Mouse (Mus musculus) embryonic facial prominence, embryonic 11.5 days (tissue): Measurements from ENCODE around the gene Gm20605. TPM values are rescaled to one million over a fixed set of nuclear protein-coding genes. Genes with fewer than 3 reads are reported as not detected.

Experiments used
- ATAC-seq: fragments of 200-750 bp; cut with Nextera tagmentation; replicated peaks from 2 replicates; pipeline ENCODE4 v1.8.0; 2017; ENCODE audit warnings: low read depth; ENCODE audit not compliant: insufficient number of reproducible peaks, low FRiP score, low TSS enrichment
- DNase-seq: peaks from one replicate; pipeline ENCODE4 v3.0.0-alpha.2; 2015; ENCODE audit warnings: low spot score
- H3K27ac ChIP-seq: fragments of 300-500 bp; sonication (generic); replicated peaks from 2 replicates; pipeline ENCODE4 v1.5.1; 2014; ENCODE audit warnings: mild to moderate bottlenecking, low read depth, low read length, control low read depth
- H3K27me3 ChIP-seq: fragments of 300-500 bp; sonication (generic); 2 replicates; pipeline ENCODE4 v1.6.1; 2014; ENCODE audit warnings: mild to moderate bottlenecking, low read length, moderate library complexity, mixed read lengths; ENCODE audit not compliant: control insufficient read depth, insufficient read depth
- H3K36me3 ChIP-seq: fragments of 300-500 bp; sonication (generic); replicated peaks from 2 replicates; pipeline ENCODE4 v1.6.1; 2014; ENCODE audit warnings: low read depth, mild to moderate bottlenecking, low read length, moderate library complexity, mixed read lengths; ENCODE audit not compliant: control insufficient read depth, insufficient read depth
- H3K4me1 ChIP-seq: fragments of 300-500 bp; sonication (generic); 2 replicates; pipeline ENCODE4 v1.6.1; 2014; ENCODE audit warnings: low read length, mixed read lengths; ENCODE audit not compliant: control insufficient read depth, insufficient read depth
- H3K4me2 ChIP-seq: fragments of 300-500 bp; sonication (generic); 2 replicates; pipeline ENCODE4 v1.6.1; 2014; ENCODE audit warnings: low read depth, mild to moderate bottlenecking, control low read depth, low read length, moderate library complexity
- H3K4me3 ChIP-seq: fragments of 300-500 bp; sonication (generic); 2 replicates; pipeline ENCODE4 v1.5.1; 2014; ENCODE audit warnings: low read depth, low read length, control low read depth
- H3K9ac ChIP-seq: fragments of 300-500 bp; sonication (generic); replicated peaks from 2 replicates; pipeline ENCODE4 v1.6.1; 2014; ENCODE audit warnings: mild to moderate bottlenecking, control low read depth, low read length
- H3K9me3 ChIP-seq: fragments of 300-500 bp; sonication (generic); replicated peaks from 2 replicates; pipeline ENCODE4 v1.6.1; 2016; ENCODE audit warnings: mild to moderate bottlenecking, low read length, inconsistent platforms, mixed read lengths; ENCODE audit not compliant: control insufficient read depth
- WGBS: fragments of 180-500 bp; shearing (Covaris S2); extraction: QIAGEN DNeasy Blood & Tissue Kit; methylation state at CpG from one replicate; pipeline ENCODE4 v1.1.7; 2014; 5-methylcytosine and 5-hydroxymethylcytosine counted together
- polyA plus RNA-seq: library from polyadenylated mRNA; unstranded; fragments of >200 nt; fragmentation: Nextera tagmentation; extraction: Ambion mirVana; gene quantifications from 2 replicates; pipeline ENCODE4 v1.2.1, GENCODE M21; 2014

Gm20605 gene
- 3.7 and 4.8 TPM in 2 replicates for polyA plus RNA-seq

DNA sequence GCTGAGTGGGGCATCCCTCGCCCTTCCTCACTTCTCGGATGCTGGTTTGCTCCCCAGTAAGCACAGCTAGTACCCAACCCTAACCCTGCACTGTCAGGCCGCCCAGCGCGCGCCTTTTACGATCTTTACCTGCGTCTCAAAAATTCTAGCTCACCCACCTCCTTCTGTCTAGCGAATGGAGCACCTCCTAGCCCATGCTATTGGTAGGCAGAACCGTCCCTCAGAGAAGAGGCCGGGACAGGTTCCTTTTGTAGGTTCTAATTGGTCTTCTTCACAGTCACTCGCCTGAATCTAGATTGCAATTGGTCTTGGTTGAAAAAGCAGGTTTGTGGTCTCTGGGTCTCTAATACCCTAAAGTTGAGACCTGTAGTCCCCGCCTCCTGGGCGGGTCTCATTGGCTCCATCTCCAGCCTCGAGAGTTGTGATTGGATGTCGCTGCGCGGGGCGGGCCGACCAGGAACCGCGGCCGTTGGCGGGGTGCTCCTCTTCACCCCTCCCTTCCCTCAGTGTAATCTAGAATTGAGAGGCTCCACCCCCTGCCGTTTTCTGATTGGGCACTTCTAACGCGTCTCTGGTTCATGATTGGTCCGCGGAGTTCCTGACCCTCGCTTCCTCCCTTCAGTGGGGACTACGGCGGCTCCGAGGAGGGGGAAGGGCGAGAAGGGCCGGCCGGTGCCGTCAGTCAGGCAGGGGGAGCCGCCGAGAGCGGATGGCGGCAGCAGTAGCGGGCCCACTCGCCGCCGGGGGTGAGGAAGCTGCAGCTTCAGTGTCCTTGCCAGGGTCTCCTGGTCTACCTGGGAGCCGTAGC, at the start of gene Gm20605, which contains the start of the genes Fbxo24 and Lrch4:
Gene Gm20605 (plus strand): TSS at position 678 of the 808 bp plus-strand sequence.
Gene Fbxo24 (minus strand): TSS at position 505 of the 808 bp plus-strand sequence.
Gene Lrch4 (plus strand): TSS at position 624 of the 808 bp plus-strand sequence.
- under 1% methylated on average over 41 of the region's 46 CpGs for WGBS
- peaks cover 10% of the 10 kb centered on the region for H3K4me1 ChIP-seq

DNA sequence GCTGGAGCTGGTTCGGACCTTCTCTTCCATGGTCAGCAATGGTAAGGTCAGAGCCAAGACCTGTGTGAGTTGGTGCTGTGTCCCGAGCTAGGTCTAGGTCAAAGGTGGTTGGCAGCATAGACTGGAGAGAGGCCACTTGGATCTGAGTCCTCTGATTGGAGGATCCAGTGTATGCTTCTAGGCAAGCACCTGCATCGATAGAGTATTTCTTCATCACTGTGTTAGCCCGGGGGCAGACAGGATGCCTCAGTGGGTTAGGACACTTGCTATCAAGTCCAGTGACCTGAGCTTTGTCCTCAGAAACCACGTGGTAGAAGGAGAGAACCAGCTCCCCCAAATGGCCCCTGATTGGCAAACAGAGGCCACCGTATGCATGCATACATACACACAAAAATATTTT, 48.7 kb upstream of the Gm20605 start:
- peaks cover 5% of the 10 kb centered on the region; the same call in 1 of the 2 replicates for H3K4me1 ChIP-seq
- H3K36me3 ChIP-seq: no peaks in the 10 kb centered on the region
- 0 out of 2 replicates have a peak, but pooled peaks cover 3% of the 10 kb centered on the region for H3K27me3 ChIP-seq
- no peak overlapping the region for H3K9ac ChIP-seq
- no peak for ATAC-seq
- 81% methylated on average over 6 of the region's 6 CpGs for WGBS
- no peak overlapping the region for H3K27ac ChIP-seq
- no peaks in the 10 kb centered on the region for H3K9me3 ChIP-seq
- DNase-seq: no peak
- H3K4me3 ChIP-seq: no peak overlapping the region
- no peak overlapping the region for H3K4me2 ChIP-seq

More for the DNA sequence above, at the start of gene Gm20605, which contains the start of the genes Fbxo24 and Lrch4:
- no peaks in the 10 kb centered on the region for H3K27me3 ChIP-seq
- peak within 1 kb of the TSS; percentile 86 for H3K4me2 ChIP-seq
- ATAC-seq (peak; percentile 95), DNase-seq (peak; percentile 100)
- no peaks in the 10 kb centered on the region for H3K9me3 ChIP-seq
- H3K9ac ChIP-seq: peak within 1 kb of the TSS; percentile 81
- 0 out of 2 replicates have a peak, but pooled peaks cover under 1% of the 10 kb centered on the region for H3K36me3 ChIP-seq
- peak within 1 kb of the TSS; percentile 93 for H3K4me3 ChIP-seq
- peak within 1 kb of the TSS; percentile 92 for H3K27ac ChIP-seq

GRCm38 (mm10) chr5:137582702-137583101, 46.3 kb upstream of the Gm20605 start:
- 27% methylated on average over 8 of the region's 8 CpGs for WGBS
- Histone ChIP-seq H3K4me3 (no peak overlapping the region), H3K27ac (no peak overlapping the region), H3K4me1 (peaks cover 5% of the 10 kb centered on the region; the same call in 1 of the 2 replicates), H3K27me3 (0 out of 2 replicates have a peak, but pooled peaks cover 3% of the 10 kb centered on the region), H3K9ac (no peak overlapping the region), H3K36me3 (no peaks in the 10 kb centered on the region), H3K9me3 (no peaks in the 10 kb centered on the region), H3K4me2 (no peak overlapping the region)
- DNase-seq (no peak), ATAC-seq (no peak)

DNA sequence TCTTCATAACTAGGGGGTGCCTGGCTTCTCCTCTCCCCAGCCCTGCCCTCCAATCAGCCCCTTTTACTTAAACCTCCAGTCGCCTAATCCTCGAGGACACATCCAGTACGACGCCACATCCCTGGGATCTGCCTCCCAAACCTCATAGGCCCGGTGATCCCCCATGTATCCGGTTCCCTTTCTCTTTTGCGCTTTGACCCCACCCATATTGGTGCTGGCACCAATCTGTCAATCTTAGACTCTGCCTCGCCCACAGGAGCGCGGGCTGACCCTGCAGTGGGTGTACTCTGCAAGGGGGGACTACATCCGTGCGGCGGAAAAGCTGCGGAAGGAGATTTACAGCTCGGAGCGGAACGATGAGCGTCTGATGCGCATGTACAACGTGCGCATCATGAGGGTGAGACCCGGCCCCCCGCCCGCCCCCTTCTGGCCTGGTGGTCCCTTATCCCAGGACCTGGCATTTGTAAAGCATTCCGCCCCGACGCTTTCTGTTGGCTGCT, 45.3 kb upstream of the Gm20605 start:
- no peaks in the 10 kb centered on the region for H3K36me3 ChIP-seq
- H3K9me3 ChIP-seq: no peaks in the 10 kb centered on the region
- H3K4me1 ChIP-seq: peaks cover 5% of the 10 kb centered on the region; the same call in 1 of the 2 replicates
- H3K4me2 ChIP-seq: peak overlapping the region; percentile 67
- H3K27ac ChIP-seq: no peak overlapping the region
- peak; percentile 47 for ATAC-seq
- peak overlapping the region; percentile 41 for H3K9ac ChIP-seq
- peak; percentile 69 for DNase-seq
- 11% methylated on average over 27 of the region's 27 CpGs for WGBS
- H3K4me3 ChIP-seq: peak overlapping the region; percentile 23
- H3K27me3 ChIP-seq: 0 out of 2 replicates have a peak, but pooled peaks cover 3% of the 10 kb centered on the region

DNA sequence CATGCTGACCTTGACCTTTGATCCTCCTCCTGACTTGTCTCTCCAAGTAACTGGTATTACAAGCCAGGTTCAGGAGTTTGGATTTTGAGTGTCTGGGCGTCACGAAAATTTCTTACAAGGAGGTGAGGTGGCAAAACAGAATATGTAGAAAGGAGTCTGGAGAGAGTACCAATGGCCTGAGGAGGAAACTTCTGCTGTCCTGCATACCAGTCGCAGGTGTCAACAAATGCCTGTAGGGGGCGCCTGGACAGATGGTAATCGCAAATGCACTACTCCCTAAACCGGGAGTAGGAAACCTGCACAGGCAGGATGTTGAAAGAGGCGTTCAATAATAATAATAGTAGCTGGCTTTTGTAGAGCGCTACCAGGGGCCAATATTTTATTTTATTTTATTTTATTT, 44.0 kb upstream of the Gm20605 start:
- ATAC-seq (no peak), DNase-seq (peak; percentile 77)
- Histone ChIP-seq H3K4me1 (peaks cover 5% of the 10 kb centered on the region; the same call in 1 of the 2 replicates), H3K4me3 (no peak overlapping the region), H3K4me2 (no peak overlapping the region), H3K36me3 (no peaks in the 10 kb centered on the region), H3K9ac (no peak overlapping the region), H3K27ac (no peak overlapping the region), H3K27me3 (0 out of 2 replicates have a peak, but pooled peaks cover 3% of the 10 kb centered on the region), H3K9me3 (no peaks in the 10 kb centered on the region)
- 36% methylated on average over 8 of the region's 8 CpGs for WGBS

DNA sequence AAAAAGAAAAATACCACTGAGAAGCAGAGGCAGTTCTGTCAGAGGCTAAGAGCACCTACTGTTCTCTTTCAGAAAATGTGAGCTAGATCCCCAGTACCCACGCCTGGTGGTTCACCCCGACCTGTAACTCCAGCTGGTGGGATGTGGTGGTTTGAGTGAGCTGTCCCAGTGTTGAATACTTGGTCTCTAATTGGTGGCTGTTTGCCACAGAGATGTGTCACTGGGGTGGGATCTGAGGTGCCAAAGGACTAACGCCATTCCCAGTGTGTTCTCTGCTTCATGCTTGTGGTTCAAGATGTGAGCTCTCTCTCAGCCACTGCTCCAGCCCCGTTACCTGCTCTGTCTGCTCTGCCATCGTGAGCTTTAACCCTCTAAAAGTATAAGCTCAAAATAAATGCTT, 38.5 kb upstream of the Gm20605 start:
- no peak for DNase-seq
- H3K27ac ChIP-seq: no peak overlapping the region
- no peak overlapping the region for H3K4me3 ChIP-seq
- H3K4me1 ChIP-seq: no peaks in the 10 kb centered on the region
- no peak overlapping the region for H3K4me2 ChIP-seq
- no peak for ATAC-seq
- WGBS: 71% methylated on average over 5 of the region's 5 CpGs
- H3K9me3 ChIP-seq: no peaks in the 10 kb centered on the region
- no peaks in the 10 kb centered on the region for H3K36me3 ChIP-seq
- H3K9ac ChIP-seq: no peak overlapping the region
- H3K27me3 ChIP-seq: no peaks in the 10 kb centered on the region

- no peaks in the 10 kb centered on the region for H3K4me1 ChIP-seq
- H3K4me2 ChIP-seq: no peak overlapping the region
- H3K36me3 ChIP-seq: no peaks in the 10 kb centered on the region
- no peak overlapping the region for H3K9ac ChIP-seq
- no peaks in the 10 kb centered on the region for H3K9me3 ChIP-seq
- no peak overlapping the region for H3K27ac ChIP-seq
- no peak for DNase-seq
- no peaks in the 10 kb centered on the region for H3K27me3 ChIP-seq
- no peak for ATAC-seq
- WGBS: 82% methylated on average over 7 of the region's 7 CpGs
- no peak overlapping the region for H3K4me3 ChIP-seq
Measured at GRCm38 (mm10) chr5:137595921-137596320, 33.1 kb upstream of the Gm20605 start.
